ENCODE assay signal across 21 mouse cellular contexts in the genomic region with DNA sequence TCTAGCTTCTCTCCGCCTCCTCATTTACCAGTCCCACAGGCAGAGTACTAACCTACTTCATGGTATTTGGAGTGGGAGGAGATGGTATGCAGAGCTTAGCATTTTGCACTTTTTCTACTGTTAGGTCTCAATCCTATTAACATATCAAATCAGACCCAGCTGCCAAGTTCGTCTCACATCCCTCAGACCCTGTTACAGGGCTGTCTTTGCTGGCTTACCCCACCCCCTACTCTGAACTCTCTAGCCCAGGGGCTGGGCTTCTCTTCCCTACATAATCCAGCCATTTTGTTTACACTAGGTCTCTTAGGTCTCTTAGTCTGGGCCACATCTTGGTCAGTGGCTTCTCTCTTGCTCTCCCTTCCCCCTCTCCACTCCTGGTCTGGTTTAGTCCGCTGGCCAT. TPM values are rescaled to one million over a fixed set of nuclear protein-coding genes. Genes with fewer than 3 reads are reported as not detected.
DNase-seq lines count a peak whose midpoint lies in the region; ATAC-seq and TF ChIP-seq lines count a peak whose summit lies in the region.
"Had no signal": no experiment of that assay in that cellular context is flagged by ENCODE, and none has a peak within 500 bp of the region (broad histone marks: within the 10 kb centered on the region; RNA-seq: fewer than 3 reads in every experiment).

No protein-coding gene starts in this region.

- no peak for DNase-seq in midbrain, embryonic 10.5 days (ENCODE audit: low spot score)
- no peak for DNase-seq in midbrain, postnatal 0 days (ENCODE audit: low spot score)
- DNase-seq in ZHBTc4 (ENCODE audit: low read depth, low spot score): peak; percentile 59
- DNase-seq in kidney, postnatal 4 days: no peak
- no peak for DNase-seq in right cerebral cortex, postnatal 36 days (ENCODE audit: low spot score in 2 of 2)
- DNase-seq: adrenal gland, postnatal 10 days; cerebellum, adult 18-20 months; cerebellum, adult 9-11 months; cerebellum, postnatal 36 days; gastrocnemius, adult 2 months; gastrocnemius, postnatal 25 days; heart, postnatal 36 days had no signal

- H3K4me2 ChIP-seq in midbrain, postnatal 0 days (ENCODE audit: low read depth, low read length, poor library complexity, severe bottlenecking): no peak overlapping the region
- H3K4me2 ChIP-seq in embryonic facial prominence, embryonic 12.5 days (replicated peaks): no peak overlapping the region
- H3K4me2 ChIP-seq in midbrain, embryonic 16.5 days (ENCODE audit: low read length): no peak overlapping the region
- H3K4me2 ChIP-seq in intestine, embryonic 15.5 days (replicated peaks): no peak overlapping the region
- H3K4me2 ChIP-seq: forebrain, embryonic 12.5 days; heart, embryonic 13.5 days; hindbrain, embryonic 15.5 days had no signal

- no peak for TF ChIP-seq CTCF in midbrain, postnatal 0 days (IDR thresholded peaks at IDR 0.05)

- H3K4me3 ChIP-seq in midbrain, embryonic 10.5 days: no peak overlapping the region
- no peak overlapping the region for H3K4me3 ChIP-seq in midbrain, postnatal 0 days (ENCODE audit: low read depth, low read length)
- no peak overlapping the region for H3K4me3 ChIP-seq in embryonic facial prominence, embryonic 12.5 days
- H3K4me3 ChIP-seq in midbrain, embryonic 16.5 days (ENCODE audit: low read depth, low read length): no peak overlapping the region
- no peak overlapping the region for H3K4me3 ChIP-seq in intestine, embryonic 15.5 days (replicated peaks)
- H3K4me3 ChIP-seq: forebrain, embryonic 12.5 days; gastrocnemius, adult 2 months; heart, embryonic 13.5 days; hindbrain, embryonic 15.5 days had no signal

- ATAC-seq in midbrain, postnatal 0 days (ENCODE audit: low FRiP score): no peak
- peak; percentile 39; the same call in 1 of the 2 replicates for ATAC-seq in embryonic facial prominence, embryonic 12.5 days (ENCODE audit: insufficient number of reproducible peaks, insufficient read depth, low FRiP score, low TSS enrichment)
- ATAC-seq in midbrain, embryonic 16.5 days: peak; percentile 37; the same call in 1 of the 2 replicates
- no peak for ATAC-seq in intestine, embryonic 15.5 days
- ATAC-seq: forebrain, embryonic 16.5 days had no signal

- H3K4me1 ChIP-seq in midbrain, embryonic 10.5 days: peaks cover 23% of the 10 kb centered on the region
- H3K4me1 ChIP-seq in midbrain, postnatal 0 days (ENCODE audit: insufficient read depth, low read length): peaks cover 3% of the 10 kb centered on the region; the same call in 1 of the 2 replicates
- H3K4me1 ChIP-seq in embryonic facial prominence, embryonic 12.5 days: 0 out of 2 replicates have a peak, but pooled peaks cover 7% of the 10 kb centered on the region
- H3K4me1 ChIP-seq in midbrain, embryonic 16.5 days (ENCODE audit: control insufficient read depth, insufficient read depth, low read length): no peaks in the 10 kb centered on the region
- H3K4me1 ChIP-seq in intestine, embryonic 15.5 days (replicated peaks): no peaks in the 10 kb centered on the region
- H3K4me1 ChIP-seq: heart, embryonic 13.5 days; hindbrain, embryonic 15.5 days had no signal

- WGBS in midbrain, embryonic 10.5 days: 74% methylated on average over 3 of the region's 3 CpGs
- 62% methylated on average over 3 of the region's 3 CpGs for WGBS in midbrain, postnatal 0 days
- WGBS in embryonic facial prominence, embryonic 12.5 days: 57% methylated on average over 3 of the region's 3 CpGs
- WGBS in midbrain, embryonic 16.5 days: 61% methylated on average over 3 of the region's 3 CpGs
- WGBS in intestine, embryonic 15.5 days: 76% methylated on average over 3 of the region's 3 CpGs

- H3K36me3 ChIP-seq in midbrain, embryonic 10.5 days: peaks cover 67% of the 10 kb centered on the region
- H3K36me3 ChIP-seq in midbrain, postnatal 0 days (ENCODE audit: insufficient read depth, low read length): no peaks in the 10 kb centered on the region
- 0 out of 2 replicates have a peak, but pooled peaks cover 6% of the 10 kb centered on the region for H3K36me3 ChIP-seq in embryonic facial prominence, embryonic 12.5 days
- H3K36me3 ChIP-seq in midbrain, embryonic 16.5 days (ENCODE audit: control insufficient read depth, insufficient read depth, low read length): no peaks in the 10 kb centered on the region
- H3K36me3 ChIP-seq in intestine, embryonic 15.5 days: no peaks in the 10 kb centered on the region
- H3K36me3 ChIP-seq: forebrain, embryonic 12.5 days; heart, embryonic 13.5 days; hindbrain, embryonic 15.5 days had no signal

- H3K9me3 ChIP-seq in midbrain, embryonic 10.5 days (replicated peaks): no peaks in the 10 kb centered on the region
- H3K9me3 ChIP-seq in midbrain, postnatal 0 days (ENCODE audit: low read length): no peaks in the 10 kb centered on the region
- H3K9me3 ChIP-seq in embryonic facial prominence, embryonic 12.5 days: no peaks in the 10 kb centered on the region
- no peaks in the 10 kb centered on the region for H3K9me3 ChIP-seq in midbrain, embryonic 16.5 days (replicated peaks; ENCODE audit: control insufficient read depth, low read length, poor library complexity, severe bottlenecking)
- no peaks in the 10 kb centered on the region; the same call in 1 of the 2 replicates for H3K9me3 ChIP-seq in intestine, embryonic 15.5 days
- H3K9me3 ChIP-seq: forebrain, embryonic 12.5 days; heart, embryonic 13.5 days; hindbrain, embryonic 15.5 days had no signal

- H3K27me3 ChIP-seq in midbrain, embryonic 10.5 days (ENCODE audit: low read depth, poor library complexity, severe bottlenecking): no peaks in the 10 kb centered on the region
- no peaks in the 10 kb centered on the region for H3K27me3 ChIP-seq in midbrain, postnatal 0 days (ENCODE audit: insufficient read depth, low read length)
- no peaks in the 10 kb centered on the region for H3K27me3 ChIP-seq in embryonic facial prominence, embryonic 12.5 days
- H3K27me3 ChIP-seq in midbrain, embryonic 16.5 days (ENCODE audit: control insufficient read depth, insufficient read depth, low read depth, low read length): no peaks in the 10 kb centered on the region
- no peaks in the 10 kb centered on the region for H3K27me3 ChIP-seq in intestine, embryonic 15.5 days (replicated peaks)
- H3K27me3 ChIP-seq: forebrain, embryonic 12.5 days; heart, embryonic 13.5 days; hindbrain, embryonic 15.5 days had no signal

- H3K27ac ChIP-seq in midbrain, embryonic 10.5 days (replicated peaks): 0 out of 2 replicates have a peak overlapping the region, but pooled peaks have one; percentile 28
- no peak overlapping the region for H3K27ac ChIP-seq in midbrain, postnatal 0 days (ENCODE audit: low read depth, low read length)
- H3K27ac ChIP-seq in embryonic facial prominence, embryonic 12.5 days: no peak overlapping the region
- H3K27ac ChIP-seq in midbrain, embryonic 16.5 days (ENCODE audit: low read length): no peak overlapping the region
- H3K27ac ChIP-seq in intestine, embryonic 15.5 days: no peak overlapping the region
- H3K27ac ChIP-seq: forebrain, embryonic 12.5 days; gastrocnemius, adult 2 months; heart, embryonic 13.5 days; hindbrain, embryonic 15.5 days had no signal

- H3K9ac ChIP-seq in midbrain, postnatal 0 days (replicated peaks; ENCODE audit: low read length, poor library complexity, severe bottlenecking): no peak overlapping the region
- H3K9ac ChIP-seq in embryonic facial prominence, embryonic 12.5 days: no peak overlapping the region
- H3K9ac ChIP-seq in midbrain, embryonic 16.5 days (ENCODE audit: low read depth, low read length): no peak overlapping the region
- H3K9ac ChIP-seq in intestine, embryonic 15.5 days: no peak overlapping the region
- H3K9ac ChIP-seq: forebrain, embryonic 12.5 days; heart, embryonic 13.5 days; hindbrain, embryonic 15.5 days had no signal

RNA-seq across cellular contexts. Expression of gene Ntsr2, which starts 16.0 kb away (rescaled TPM):
- polyA plus RNA-seq in midbrain, embryonic 10.5 days (2016; fragmentation: Nextera tagmentation; extraction: Ambion mirVana): not detected in 2 replicates
- 12.4 and 17.7 TPM in 2 replicates for total RNA-seq in midbrain, postnatal 0 days (2014; rRNA removed)
- polyA plus RNA-seq in midbrain, postnatal 0 days (2015; fragmentation: Nextera tagmentation; extraction: Ambion mirVana): 11.1 and 15.1 TPM in 2 replicates
- polyA plus RNA-seq in embryonic facial prominence, embryonic 12.5 days (2016; fragmentation: Nextera tagmentation; extraction: Ambion mirVana): 0.10 TPM in 1 of 2 replicates, not detected in the other
- polyA plus RNA-seq in midbrain, embryonic 16.5 days (2015; fragmentation: Nextera tagmentation; extraction: Ambion mirVana): 3.5 and 5.4 TPM in 2 replicates
- 0.05 and 0.08 TPM in 2 replicates for polyA plus RNA-seq in intestine, embryonic 15.5 days (2015; fragmentation: Nextera tagmentation; extraction: Ambion mirVana)
- total RNA-seq: granulocyte monocyte progenitor cell, adult 5-6 weeks had no signal
- polyA plus RNA-seq: C2C12; heart, embryonic 13.5 days had no signal

RNA-seq across cellular contexts. Expression of gene Lpin1, which starts 58.4 kb away (rescaled TPM):
- polyA plus RNA-seq in midbrain, embryonic 10.5 days (2016; fragmentation: Nextera tagmentation; extraction: Ambion mirVana): 5.5 and 9.0 TPM in 2 replicates
- 20.5 and 21.6 TPM in 2 replicates for total RNA-seq in midbrain, postnatal 0 days (2014; rRNA removed)
- 11.6 and 12.1 TPM in 2 replicates for polyA plus RNA-seq in midbrain, postnatal 0 days (2015; fragmentation: Nextera tagmentation; extraction: Ambion mirVana)
- polyA plus RNA-seq in embryonic facial prominence, embryonic 12.5 days (2016; fragmentation: Nextera tagmentation; extraction: Ambion mirVana): 8.0 and 8.8 TPM in 2 replicates
- polyA plus RNA-seq in midbrain, embryonic 16.5 days (2015; fragmentation: Nextera tagmentation; extraction: Ambion mirVana): 21.7 and 22.4 TPM in 2 replicates
- 7.2 and 8.6 TPM in 2 replicates for polyA plus RNA-seq in intestine, embryonic 15.5 days (2015; fragmentation: Nextera tagmentation; extraction: Ambion mirVana)

Comparison
In these comparisons a context has a peak if more than half of its experiments do, and no peak if none do; other contexts are left out.
1. ATAC-seq: peak in embryonic facial prominence, embryonic 12.5 days (single experiment) and midbrain, embryonic 16.5 days (single experiment); none in midbrain, postnatal 0 days (single experiment) and intestine, embryonic 15.5 days (single experiment).